Mouse (Mus musculus) macrophage (primary cell): ENCODE measurements around the gene Atf3. TPM values are rescaled to one million over a fixed set of nuclear protein-coding genes. Genes with fewer than 3 reads are reported as not detected.

Experiments used
- H3K27ac ChIP-seq: fragments of 350-480 bp; formaldehyde crosslinking; 2 replicates; pipeline ENCODE4 v1.9.0; 2021
- H3K36me3 ChIP-seq: fragments of 350-480 bp; formaldehyde crosslinking; 2 replicates; pipeline ENCODE4 v1.9.0; 2021; ENCODE audit errors: inconsistent target
- H3K4me3 ChIP-seq: fragments of 350-480 bp; formaldehyde crosslinking; 2 replicates; pipeline ENCODE4 v1.9.0; 2021; ENCODE audit errors: inconsistent target
- H3K79me2 ChIP-seq: fragments of 350-480 bp; formaldehyde crosslinking; 2 replicates; pipeline ENCODE4 v1.9.0; 2021; ENCODE audit errors: inconsistent target
- WGBS: methylation state at CpG from one replicate; pipeline ENCODE4 v1.1.7; 2026; ENCODE audit warnings: inconsistent platforms; ENCODE audit not compliant: missing documents; 5-methylcytosine and 5-hydroxymethylcytosine counted together
- polyA plus RNA-seq: library from polyadenylated mRNA; stranded (reverse); fragments of 250-400 nt; gene quantifications from 3 replicates; pipeline ENCODE4 v1.2.4, GENCODE M21; 2018; ENCODE audit warnings: inconsistent platforms

The Atf3 gene
- polyA plus RNA-seq, 1 experiment from 2014 or later, result 678 TPM

DNA sequence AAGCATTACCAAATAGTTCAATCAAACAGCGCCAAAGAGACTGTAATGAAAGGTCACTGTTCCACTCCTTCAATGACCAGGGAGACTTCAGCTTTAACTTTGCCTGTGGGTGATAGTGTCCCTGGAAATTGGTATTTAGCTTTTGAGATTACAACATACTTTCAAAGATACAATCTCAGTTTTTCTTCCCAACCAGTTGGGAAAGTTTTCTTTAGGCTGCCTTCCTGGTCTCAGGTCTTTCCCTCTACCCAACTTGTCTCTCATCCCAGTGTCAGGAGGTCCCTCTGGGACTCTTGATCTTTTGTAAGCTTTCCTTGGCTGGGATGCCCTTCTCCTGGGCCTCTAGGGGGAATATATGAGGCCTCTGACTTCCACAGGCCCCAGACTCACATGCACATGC, 29.7 kb upstream of the Atf3 start:
- WGBS, result 86% methylated on average over 1 of the region's 1 CpGs
- Histone ChIP-seq H3K4me3 (no peak overlapping the region), H3K27ac (peak overlapping the region; percentile 96), H3K36me3 (no peaks in the 10 kb centered on the region), H3K79me2 (no peaks in the 10 kb centered on the region)

DNA sequence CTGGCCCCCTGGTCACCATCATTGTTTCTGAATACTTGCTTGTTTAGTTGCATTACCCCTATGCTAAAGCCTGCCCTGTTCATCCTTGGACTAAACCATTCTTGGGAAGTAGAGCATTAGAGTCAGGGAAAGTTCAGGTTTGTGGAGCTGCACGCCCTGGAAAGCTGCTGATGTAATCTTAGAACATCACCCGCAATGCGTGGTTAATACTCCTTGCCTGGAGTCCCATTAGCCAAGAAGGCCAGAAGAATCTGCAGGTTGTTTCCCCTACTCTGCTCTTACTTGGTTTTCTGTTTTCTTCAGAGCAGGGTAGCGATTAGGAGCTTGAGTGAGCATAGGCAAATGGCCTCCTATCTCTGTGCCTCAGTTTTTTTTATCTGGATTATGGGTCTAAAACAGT, 26.0 kb upstream of the Atf3 start:
- H3K36me3 ChIP-seq, result no peaks in the 10 kb centered on the region
- H3K4me3 ChIP-seq, result no peak overlapping the region
- WGBS, result 98% methylated on average over 4 of the region's 4 CpGs
- H3K79me2 ChIP-seq, result no peaks in the 10 kb centered on the region
- 0 out of 2 replicates have a peak overlapping the region, but pooled peaks have one; percentile 12 for H3K27ac ChIP-seq

DNA sequence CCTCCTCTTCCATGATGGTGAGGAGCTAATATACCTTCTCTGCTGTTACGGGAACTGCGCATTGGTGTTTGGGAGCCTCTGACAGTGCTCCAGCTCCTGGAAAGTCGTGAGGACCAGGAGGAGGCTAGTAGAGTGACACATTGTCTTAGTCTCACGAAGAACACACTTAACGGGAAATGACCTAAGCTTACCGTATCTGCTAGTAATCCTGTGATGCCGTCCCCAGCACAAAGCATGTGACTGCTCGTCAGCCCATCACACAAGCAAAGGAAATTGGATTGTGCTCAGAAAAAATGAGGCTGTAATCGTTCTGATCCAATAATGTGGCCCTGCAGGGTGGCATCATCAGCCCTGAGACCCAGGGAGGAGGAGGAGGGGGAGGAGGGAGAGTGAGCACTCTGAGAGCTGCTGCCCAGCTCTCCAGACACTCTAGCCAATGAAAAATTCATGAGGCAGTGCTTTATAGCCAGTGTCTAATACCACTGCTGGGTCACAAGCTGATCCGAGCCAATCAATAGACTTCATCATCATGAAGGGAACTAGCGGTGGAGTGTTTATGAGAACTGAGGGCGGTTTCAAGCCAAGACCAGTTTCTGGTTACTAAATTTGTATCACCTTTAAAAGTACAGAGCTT, 24.3 kb upstream of the Atf3 start:
- no peaks in the 10 kb centered on the region for H3K36me3 ChIP-seq
- H3K79me2 ChIP-seq, result no peaks in the 10 kb centered on the region
- 72% methylated on average over 11 of the region's 12 CpGs for WGBS
- H3K27ac ChIP-seq, result peak overlapping the region; percentile 82
- H3K4me3 ChIP-seq, result no peak overlapping the region

- 70% methylated on average over 1 of the region's 1 CpGs for WGBS
- H3K27ac ChIP-seq, result peak overlapping the region; percentile 82
- H3K4me3 ChIP-seq, result no peak overlapping the region
- no peaks in the 10 kb centered on the region for H3K36me3 ChIP-seq
- no peaks in the 10 kb centered on the region for H3K79me2 ChIP-seq
These were observed 23.7 kb upstream of the Atf3 start for GRCm38 (mm10) chr1:191241574-191241973.

DNA sequence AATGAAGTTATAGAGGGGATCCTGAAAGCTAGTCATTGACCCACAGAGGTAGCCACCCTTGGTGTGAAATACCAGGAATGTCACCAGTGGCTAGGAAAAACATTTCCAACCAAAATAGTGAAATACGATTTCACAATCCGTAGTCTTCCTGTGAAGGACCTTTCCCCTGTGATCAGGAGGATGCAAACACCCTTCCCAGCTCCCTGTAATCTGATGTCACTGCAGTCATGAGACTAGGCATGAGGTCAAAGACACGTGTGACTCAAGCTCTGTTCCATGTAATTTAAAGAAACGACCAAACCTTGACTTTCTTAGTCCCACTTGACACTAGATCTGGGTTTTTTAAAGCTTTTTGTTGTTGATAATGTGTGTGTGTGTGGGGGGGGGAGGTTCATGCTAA, 21.8 kb upstream of the Atf3 start:
- no peaks in the 10 kb centered on the region for H3K36me3 ChIP-seq
- peak overlapping the region; percentile 82 for H3K27ac ChIP-seq
- no peaks in the 10 kb centered on the region for H3K79me2 ChIP-seq
- H3K4me3 ChIP-seq, result no peak overlapping the region
- 93% methylated on average over 4 of the region's 4 CpGs for WGBS

DNA sequence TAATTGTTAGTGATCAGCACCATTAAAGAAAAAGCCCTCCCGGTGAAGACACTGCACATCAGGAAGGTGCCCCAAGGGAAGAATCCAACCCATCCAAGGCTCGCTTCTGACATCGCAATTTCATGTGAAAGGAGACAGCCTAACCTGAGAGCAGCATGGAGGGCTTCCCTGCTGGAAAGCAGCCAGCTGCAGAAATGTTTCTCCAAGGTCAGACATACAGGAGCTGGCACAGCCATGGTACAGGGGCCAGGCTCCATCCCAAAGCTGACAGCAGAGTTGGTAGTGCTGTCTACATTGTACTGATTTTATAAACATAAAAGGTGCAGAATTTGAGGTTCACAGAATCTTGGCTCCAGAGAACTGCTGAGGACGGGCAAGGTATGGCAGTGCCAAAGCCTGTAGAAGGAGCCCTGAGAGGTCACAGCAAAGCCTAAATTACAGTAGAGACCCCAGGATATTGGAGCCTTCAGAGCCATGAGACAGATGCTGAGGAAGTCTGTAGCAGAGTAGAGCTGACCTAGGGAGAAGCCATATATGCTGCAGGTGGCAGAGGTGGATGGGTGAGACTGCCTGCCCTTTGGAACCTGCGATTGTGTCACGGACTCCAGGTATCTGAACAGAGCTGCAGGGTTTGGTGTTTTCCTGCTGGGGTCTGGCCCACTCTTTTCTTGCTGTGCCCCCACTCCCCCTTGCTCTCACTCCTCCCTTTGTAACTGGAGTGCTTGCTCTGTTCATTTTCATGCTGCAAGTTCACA, 18.1 kb upstream of the Atf3 start:
- Histone ChIP-seq H3K36me3 (no peaks in the 10 kb centered on the region), H3K79me2 (no peaks in the 10 kb centered on the region), H3K4me3 (no peak overlapping the region), H3K27ac (no peak overlapping the region)
- WGBS, result 96% methylated on average over 6 of the region's 6 CpGs

DNA sequence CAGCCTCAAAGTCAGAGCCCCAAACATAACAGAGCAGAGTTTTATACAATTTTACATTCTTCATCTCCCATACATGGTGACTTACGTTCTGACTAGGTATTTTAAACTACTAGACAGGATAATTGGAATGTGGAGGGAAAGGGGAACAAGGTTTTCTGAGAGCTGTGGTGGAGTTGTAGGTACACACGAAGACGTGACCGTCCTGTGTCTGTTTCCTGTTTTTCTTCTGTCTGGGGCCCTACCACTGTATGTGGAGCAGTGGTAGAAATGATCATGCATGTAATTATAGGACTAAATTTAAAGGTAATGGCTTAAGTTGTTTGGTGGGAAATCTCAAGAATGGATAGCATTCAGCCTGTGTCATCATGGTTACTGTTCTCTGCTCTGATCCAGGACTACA, 17.0 kb upstream of the Atf3 start:
- Histone ChIP-seq H3K36me3 (no peaks in the 10 kb centered on the region), H3K79me2 (no peaks in the 10 kb centered on the region), H3K4me3 (no peak overlapping the region), H3K27ac (no peak overlapping the region)
- 59% methylated on average over 4 of the region's 4 CpGs for WGBS

- Histone ChIP-seq H3K4me3 (no peak overlapping the region), H3K36me3 (no peaks in the 10 kb centered on the region), H3K27ac (peak overlapping the region; percentile 95), H3K79me2 (peaks cover 37% of the 10 kb centered on the region)
- WGBS, result 1% methylated on average over 6 of the region's 6 CpGs
These were observed 12.6 kb upstream of the Atf3 start for GRCm38 (mm10) chr1:191230355-191230931.

DNA sequence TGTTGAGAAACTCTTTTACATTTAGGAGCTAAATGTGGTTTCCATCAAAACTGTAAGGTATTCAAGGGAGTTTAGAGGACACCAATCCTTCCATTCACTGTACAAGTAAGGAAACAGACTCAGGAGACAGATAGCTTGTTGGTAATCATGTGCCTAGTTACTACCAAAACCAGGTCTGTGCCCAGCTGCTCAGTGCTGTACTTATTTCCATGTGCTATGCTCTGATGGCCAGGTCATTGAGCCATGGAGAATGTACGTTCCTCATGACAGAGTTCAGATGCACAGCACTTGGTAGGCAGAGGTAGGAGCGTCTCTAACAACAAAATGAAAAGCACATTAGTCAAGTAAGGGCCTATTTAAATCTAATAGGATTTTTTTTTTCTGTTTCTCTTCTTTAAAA, 8.7 kb upstream of the Atf3 start:
- Histone ChIP-seq H3K79me2 (peaks cover 47% of the 10 kb centered on the region), H3K36me3 (no peaks in the 10 kb centered on the region), H3K27ac (peak overlapping the region; percentile 98; the same call in 1 of the 2 replicates), H3K4me3 (no peak overlapping the region)
- 100% methylated on average over 2 of the region's 2 CpGs for WGBS

DNA sequence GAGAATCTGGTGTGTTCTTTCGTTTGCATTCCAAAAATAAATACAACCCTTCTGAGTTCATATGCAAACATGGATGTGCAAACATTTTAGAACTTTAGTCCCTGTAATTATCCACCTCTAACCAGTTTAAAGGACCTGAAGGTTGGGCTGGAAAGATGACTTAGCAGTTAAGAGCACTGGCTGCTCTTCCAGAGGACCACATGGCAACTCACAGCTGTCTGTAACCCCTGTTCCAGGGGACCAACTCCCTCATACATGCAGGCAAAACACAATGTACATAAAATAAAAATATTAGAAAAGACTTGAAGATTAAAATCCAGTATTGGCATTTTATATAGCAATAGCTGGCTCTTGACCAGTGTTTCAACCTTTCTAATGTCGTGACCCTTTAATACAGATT, 7.9 kb upstream of the Atf3 start:
- Histone ChIP-seq H3K4me3 (no peak overlapping the region), H3K36me3 (no peaks in the 10 kb centered on the region), H3K79me2 (peaks cover 47% of the 10 kb centered on the region), H3K27ac (peak overlapping the region; percentile 98)
- 100% methylated on average over 2 of the region's 2 CpGs for WGBS

- no peaks in the 10 kb centered on the region for H3K36me3 ChIP-seq
- H3K79me2 ChIP-seq, result peaks cover 47% of the 10 kb centered on the region
- peak overlapping the region; percentile 55 for H3K4me3 ChIP-seq
- 37% methylated on average over 9 of the region's 9 CpGs for WGBS
- peak overlapping the region; percentile 98 for H3K27ac ChIP-seq
These were observed 7.3 kb upstream of the Atf3 start for GRCm38 (mm10) chr1:191224981-191225703.

- H3K4me3 ChIP-seq, result peak overlapping the region; percentile 55
- under 1% methylated on average over 52 of the region's 57 CpGs for WGBS
- H3K36me3 ChIP-seq, result no peaks in the 10 kb centered on the region
- peak overlapping the region; percentile 98 for H3K27ac ChIP-seq
- H3K79me2 ChIP-seq, result peaks cover 47% of the 10 kb centered on the region
These were observed 6.6 kb upstream of the Atf3 start for GRCm38 (mm10) chr1:191224302-191224980.

GRCm38 (mm10) chr1:191223930-191224301, 6.1 kb upstream of the Atf3 start:
- Histone ChIP-seq H3K4me3 (no peak overlapping the region; the same call in 1 of the 2 replicates), H3K36me3 (no peaks in the 10 kb centered on the region), H3K27ac (peak overlapping the region; percentile 98), H3K79me2 (peaks cover 44% of the 10 kb centered on the region)
- WGBS, result 61% methylated on average over 10 of the region's 10 CpGs

DNA sequence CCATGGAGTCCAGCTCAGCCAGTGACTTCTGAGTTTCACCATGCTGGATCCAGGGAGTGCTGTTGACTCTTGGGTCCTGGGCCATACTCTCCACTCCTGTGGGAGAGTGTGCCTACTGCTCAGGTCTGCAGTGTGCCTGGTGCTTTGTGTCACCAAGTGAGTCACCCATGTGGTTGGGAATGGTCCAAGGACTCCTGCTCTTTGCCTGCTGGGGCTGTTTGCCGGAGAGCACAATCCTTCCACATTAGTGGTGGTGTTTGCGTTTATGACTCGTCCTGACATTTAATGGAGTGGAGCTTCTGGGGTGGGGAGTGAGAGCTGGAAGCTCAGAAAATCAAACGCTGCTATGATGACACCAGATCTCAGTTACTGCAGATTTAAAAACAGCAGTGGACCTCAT, 4.2 kb upstream of the Atf3 start:
- peaks cover 26% of the 10 kb centered on the region for H3K79me2 ChIP-seq
- no peak overlapping the region for H3K4me3 ChIP-seq
- H3K27ac ChIP-seq, result no peak overlapping the region
- WGBS, result 90% methylated on average over 3 of the region's 4 CpGs
- H3K36me3 ChIP-seq, result no peaks in the 10 kb centered on the region
